Mouse (Mus musculus): Measurements from ENCODE around the gene Zmynd15.
A peak's percentile ranks its signal among the peaks of the same experiment; 100 is the strongest.
"Not testable (repeated sequence)": the region's sequence is repeated elsewhere in the genome, so short reads cannot be mapped to it uniquely, and the experiment has no call there.

The Zmynd15 gene

DNA sequence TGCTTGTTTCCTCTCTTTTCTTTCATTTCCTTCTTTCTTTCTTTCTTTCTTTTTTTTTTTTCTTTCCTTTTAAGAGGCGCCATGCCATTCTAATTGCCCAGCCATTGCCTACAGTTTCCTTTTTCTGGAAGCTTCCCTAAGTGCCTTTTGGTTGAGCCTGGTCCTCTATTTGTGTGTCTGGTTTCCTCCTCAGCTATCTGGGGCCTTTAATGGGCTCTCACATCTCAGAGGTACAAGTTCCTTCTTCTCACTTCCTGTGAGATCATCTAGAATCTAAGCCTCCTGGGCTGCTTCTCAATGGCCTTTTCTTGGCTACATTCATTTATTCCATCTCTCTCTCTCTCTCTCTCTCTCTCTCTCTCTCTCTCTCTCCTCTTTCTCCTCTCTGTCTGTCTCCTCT, 11.9 kb upstream of the Zmynd15 start:
- DNase-seq (ENCODE audit: low spot score in 2 of 2), result no peak

DNA sequence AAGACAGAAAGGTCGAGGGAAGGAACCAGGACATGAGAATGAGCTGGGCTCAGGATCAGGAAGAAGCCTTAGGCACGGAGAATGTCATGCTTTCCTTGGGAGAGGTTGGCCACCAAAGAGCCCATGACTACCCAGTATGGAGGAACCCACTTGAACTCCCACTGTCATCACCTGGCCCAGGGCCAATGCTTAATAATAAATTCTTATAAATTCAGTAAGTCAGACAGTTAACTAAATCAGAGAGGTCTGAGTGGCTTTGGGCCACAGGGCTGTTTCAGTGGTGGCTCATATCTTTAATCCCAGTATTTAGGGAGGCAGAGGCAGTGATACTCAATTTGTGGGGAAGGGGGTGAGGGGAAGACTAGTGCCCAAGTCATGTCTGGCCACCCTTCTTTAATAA, 8.3 kb upstream of the Zmynd15 start:
- DNase-seq (ENCODE audit: low spot score in 2 of 2), result no peak

DNA sequence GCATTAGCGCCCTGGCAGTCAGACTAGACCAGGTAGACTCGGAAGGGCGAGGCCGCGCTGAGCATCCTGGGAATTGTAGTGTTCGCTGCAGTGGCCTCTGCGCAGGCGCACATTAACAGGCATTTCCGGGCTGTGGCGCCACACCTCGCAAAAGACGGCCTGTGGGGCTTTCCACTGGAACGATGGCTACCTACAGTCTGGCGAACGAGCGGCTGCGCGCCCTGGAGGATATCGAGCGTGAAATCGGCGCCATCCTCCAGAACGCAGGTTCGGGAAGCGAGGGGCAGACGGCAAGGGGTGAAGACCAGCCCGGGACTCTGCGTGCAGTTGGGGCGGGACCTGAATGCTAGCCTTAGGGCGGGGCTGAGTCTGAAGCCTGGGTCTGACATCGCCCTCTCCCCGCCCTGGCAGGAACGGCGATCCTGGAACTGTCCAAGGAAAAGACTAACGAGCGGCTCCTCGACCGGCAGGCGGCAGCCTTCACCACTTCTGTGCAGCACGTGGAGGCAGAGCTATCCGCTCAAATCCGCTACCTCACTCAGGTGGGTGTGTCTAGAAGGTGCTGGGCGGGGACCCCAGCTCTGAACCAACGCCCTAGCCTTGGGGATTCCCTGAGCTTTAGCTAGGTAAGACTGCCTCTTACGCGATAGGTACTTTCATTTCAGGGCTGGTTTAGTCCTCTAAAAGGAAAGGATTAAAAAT, 7.3 kb upstream of the Zmynd15 start, which contains the start of gene Med11:
Med11 (plus strand) TSS at position 123 of the 702 bp plus-strand sequence.
- peak; percentile 95 to 96 for DNase-seq (ENCODE audit: low spot score in 2 of 2)

DNA sequence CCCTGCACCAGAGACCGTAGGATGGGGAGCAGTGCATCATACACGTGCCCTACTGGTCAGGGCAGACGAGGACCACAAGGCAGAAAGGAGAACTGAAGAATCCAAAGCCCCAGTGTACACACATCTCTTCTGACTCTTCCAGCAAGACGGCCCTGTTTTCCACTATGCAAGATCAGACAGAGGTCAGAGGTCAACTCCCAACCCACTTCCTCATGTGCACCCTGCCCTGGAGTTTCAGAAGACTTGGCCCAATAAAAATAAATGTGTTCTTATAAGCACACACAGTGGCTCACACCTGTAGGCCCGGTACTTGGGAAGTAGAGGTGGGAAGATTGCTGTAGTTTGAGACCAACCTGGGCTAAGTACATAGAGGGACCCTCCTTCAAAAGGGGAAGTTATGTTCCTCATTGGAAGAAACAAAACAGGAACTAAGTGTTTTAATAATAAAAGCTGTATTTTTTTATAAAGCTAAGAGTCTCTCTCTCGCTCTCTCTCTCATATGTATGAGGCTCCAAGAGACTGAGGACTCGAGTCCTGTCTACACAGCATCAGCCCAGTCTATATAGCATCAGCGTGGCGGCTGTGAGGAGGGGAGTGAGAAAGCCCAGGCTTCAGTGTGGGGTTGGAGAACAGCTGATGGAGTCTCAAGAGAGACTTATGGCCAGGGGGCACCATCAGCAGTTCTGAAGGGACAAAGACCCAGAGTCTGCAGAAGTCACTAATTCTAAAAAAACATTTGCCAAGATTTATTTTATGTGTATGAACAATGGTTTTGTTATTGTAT, 5.8 kb upstream of the Zmynd15 start:
- DNase-seq (ENCODE audit: low spot score in 2 of 2), result no peak

DNA sequence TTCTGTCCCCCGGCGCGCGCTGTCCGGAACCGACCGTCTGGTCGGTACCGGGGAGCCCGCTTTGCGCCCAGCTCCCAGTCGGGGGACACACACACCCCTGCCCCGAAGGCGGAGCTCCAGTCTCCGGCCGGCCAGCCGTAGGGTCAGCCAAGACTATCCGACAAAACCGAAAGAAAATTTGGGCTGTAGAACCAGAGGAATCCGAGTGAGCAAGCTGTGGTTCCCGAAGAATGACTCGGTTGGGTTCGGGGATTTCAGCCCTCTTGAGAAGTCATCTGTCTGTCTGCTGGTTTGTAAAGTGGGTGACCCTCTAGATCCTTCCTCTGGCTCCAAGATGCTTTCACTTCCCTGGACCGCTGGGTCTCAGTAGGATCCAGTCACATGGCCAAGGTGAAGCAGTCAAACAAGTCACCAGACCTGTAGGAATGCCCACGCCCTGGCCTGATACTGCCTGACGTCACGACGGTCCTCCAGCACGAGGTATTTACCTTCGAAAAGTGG, 418 bp downstream of the Zmynd15 start, which contains the start of gene Cxcl16:
Cxcl16 (minus strand) TSS at position 384 of the 501 bp plus-strand sequence.
- DNase-seq (ENCODE audit: low spot score in 2 of 2), result no peak

DNA sequence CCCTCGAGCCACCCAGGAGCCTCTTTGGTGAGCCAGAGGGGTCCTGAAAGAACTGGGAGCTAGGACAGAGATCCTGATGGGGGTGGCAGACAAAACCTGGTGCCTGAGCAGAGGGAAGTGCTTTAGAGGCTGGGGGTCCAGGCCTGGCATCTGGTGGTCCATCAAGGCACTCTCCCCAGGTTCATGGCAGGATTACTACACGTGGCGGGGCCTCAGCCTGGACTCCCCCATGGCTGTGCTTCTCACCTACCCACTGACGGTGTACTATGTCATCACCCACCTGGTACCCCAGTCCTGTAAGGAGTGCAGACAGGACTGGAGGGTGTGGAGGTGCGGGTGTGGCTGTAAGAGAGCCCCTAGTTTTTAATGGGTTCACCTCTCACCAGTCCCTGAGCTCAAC, 4.7 kb downstream of the Zmynd15 start:
- no peak for DNase-seq (ENCODE audit: low spot score in 2 of 2)

DNA sequence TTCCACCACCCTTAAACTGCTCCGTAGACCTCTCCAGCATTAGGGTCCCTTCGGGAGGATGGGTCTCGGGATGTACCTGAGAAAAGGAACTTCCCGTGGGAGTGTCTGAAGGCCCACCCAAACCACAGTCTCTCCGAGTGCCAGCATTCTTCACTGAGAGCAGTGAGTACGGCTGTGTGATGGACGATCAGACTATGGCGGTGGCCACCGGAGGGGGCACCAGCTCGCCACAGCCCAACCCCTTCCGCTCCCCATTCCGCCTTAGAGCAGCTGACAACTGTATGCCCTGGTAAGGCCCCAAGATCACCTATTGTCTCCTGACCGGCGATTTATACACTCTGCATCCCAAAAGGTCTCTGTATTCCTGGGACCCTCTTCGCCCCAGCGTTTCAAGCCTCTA, 6.0 kb downstream of the Zmynd15 start:
- DNase-seq (ENCODE audit: low spot score in 2 of 2), result no peak

DNA sequence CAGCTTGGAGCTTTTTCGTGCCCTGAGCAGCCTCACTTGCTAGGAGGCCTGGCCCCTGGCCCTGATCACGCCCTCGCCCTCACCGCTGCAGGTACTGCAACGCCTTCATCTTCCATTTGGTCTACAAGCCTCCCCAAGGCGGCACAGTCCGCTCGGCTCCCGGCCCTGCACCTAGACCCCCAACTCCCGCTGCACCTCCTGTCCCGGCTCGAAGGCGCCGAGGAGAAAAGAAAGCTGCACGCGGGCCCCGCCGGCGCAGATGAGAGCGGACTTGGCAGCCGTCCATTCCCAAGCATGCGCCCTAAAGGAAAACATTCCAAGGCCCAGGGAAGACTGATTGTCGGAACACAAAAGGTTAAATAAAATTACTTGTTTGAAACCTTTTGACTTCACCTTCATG, 6.6 kb downstream of the Zmynd15 start:
- DNase-seq (ENCODE audit: low spot score in 2 of 2), result no peak

DNA sequence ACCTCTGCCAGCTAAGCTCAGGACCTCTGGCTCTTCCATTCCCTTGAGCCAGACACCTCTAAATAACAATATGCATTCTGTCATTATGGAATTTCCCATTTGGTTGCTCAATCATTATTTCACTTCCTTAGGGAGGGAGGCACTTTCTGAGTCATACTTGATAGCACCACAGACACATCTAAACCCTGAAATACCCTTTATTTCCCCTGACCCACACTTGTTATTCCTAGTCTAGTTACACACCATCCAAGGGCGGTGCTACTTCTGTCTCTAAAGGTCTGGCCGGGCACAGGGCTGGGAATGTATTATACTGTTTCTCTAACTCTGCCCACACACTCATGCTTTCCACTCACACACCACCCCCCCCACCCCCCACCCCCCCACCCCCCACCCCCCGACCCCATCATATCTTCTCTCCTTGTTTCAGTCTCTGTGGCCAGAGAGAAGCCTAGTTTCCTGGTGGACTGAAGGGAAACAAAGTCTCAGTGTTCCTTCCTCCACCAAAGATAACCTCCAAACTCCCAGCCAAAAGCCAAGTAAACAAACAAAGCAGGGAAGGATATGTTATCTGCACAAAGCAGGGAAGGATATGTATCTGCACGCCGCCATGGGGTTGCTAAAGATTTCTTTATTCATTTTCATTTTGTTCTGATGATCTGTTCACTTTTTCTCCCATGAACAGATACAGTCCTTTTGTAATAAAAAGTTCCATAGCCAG, 8.8 kb downstream of the Zmynd15 start:
- DNase-seq (ENCODE audit: low spot score in 2 of 2), result no peak

DNA sequence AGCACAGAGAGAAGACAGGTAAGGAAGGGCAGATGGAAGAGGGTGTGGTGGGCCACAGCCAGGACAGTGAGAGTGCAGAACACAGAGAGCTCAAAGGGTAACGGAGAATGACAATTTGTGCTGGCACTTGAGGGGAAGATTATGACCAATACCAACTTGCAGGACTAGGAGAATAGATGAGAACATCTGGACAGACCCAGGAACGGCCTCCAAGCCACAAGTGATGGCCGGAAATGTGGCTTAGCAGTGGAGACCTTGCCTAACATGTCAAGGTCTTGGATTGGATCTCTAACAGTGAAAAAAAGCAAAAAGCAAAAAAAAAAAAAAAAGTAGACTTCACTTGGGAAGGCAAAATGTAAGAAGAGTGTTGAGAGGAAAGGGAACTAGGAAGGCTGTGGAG, 10.5 kb downstream of the Zmynd15 start:
- no peak for DNase-seq (ENCODE audit: low spot score in 2 of 2)

DNA sequence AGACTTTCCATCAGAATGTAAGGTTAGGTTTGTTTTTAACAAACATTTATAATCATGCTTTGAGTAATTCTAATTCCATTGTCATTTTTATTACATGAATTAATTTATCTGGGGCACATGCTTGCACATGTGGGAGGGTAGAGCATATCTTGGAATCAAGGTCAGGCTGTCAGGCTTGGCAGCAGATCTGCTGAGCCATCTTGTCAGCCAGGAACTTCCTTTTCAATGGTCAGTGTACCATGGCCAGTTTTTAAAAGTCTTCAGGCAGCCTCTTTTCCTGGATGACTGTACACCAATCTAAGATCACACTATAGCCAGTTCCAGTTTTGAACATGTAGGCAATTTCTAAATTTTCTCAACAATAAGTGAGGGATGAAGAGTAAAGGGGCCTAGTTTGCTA, 13.5 kb downstream of the Zmynd15 start:
- DNase-seq (ENCODE audit: low spot score in 2 of 2), result no peak

DNA sequence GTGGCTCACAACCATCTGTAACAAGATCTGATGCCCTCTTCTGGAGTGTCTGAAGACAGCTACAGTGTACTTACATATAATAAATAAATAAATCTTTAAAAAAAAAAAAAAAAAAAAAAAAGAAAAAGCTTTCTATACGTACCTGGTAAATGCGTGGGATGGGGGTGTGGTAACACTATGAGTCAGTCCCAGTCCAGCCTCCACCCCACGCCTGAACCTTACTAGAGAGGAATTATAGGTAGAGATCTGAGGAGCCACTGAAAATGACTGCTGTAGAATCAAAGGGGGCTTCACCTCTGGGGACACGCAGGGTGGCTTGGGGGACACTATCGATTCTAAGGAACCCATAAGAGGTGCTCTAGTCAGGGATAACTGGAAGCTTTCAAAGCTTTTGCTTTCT, 14.1 kb downstream of the Zmynd15 start:
- not testable (repeated sequence) for DNase-seq (ENCODE audit: low spot score in 2 of 2)

DNA sequence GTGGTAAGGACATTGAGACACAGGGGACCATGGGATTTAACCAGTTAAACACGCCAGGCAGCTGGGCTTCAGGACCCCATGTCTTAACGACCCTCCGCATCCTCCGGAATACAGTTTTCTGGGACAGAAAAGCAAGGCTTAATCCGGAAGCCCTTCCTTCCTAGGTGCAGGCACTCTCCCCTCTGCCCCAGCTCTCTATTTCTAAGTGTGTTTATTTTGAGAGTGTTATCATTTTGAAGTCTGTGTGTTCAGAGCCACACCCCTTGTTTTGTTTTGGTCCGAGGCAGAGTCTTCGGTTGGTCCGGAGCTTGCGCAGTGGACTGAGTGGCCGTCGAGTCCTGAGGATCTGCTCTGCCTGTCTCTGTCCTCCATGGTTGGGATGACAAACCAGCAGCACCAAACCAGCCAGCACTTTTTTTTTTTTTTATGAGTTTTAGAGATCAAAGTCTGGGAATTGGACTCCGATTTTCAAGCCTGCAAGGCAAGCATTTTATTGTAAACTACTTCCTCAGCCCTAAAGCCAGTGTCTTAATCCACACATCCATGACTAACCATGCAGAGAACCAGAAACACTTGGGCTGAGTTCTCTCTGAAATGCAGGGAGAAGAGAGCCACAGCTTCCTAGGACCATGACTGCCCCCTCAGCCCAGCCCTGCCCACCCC, 15.8 kb downstream of the Zmynd15 start:
- DNase-seq (ENCODE audit: low spot score in 2 of 2), result no peak

DNA sequence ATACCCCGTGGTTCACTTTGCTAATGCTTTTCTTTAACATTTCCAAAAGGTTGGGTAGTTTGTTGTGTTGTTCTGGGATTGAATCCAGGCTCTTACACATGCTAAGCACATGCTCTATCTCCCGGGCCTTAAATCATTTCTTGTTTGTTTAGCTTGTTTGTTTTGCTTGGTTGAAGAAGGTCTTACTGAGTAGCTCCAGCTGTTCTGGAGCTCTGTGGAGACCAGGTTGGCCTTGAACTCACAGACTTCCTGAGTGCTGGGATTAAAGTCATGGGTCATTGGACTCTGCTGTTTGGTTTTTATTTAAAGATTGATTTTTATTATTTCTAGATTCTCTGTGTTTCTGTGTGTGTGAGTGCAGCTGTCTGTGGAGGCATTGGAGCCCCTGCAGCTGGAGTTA, 26.3 kb downstream of the Zmynd15 start:
- no peak for DNase-seq (ENCODE audit: low spot score in 2 of 2)

DNA sequence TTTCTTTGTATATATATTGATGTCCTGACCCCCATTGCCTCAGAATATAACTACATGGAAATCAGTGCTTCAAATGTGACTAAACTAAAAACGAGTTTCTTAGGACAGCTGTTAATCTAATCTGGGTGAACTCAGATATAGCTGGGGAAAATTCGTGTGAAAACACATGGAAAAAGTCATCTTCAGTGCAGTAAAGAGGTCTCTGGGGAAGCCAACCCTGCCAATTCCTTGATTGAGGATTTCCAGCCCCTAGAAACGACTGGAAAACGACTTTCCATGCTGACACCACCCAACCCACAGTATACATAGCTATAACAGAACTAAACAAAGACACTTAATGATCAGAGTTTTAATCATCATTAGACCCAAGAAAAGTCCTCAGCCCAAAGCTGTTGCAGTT, 28.6 kb downstream of the Zmynd15 start:
- no peak for DNase-seq (ENCODE audit: low spot score in 2 of 2)

DNA sequence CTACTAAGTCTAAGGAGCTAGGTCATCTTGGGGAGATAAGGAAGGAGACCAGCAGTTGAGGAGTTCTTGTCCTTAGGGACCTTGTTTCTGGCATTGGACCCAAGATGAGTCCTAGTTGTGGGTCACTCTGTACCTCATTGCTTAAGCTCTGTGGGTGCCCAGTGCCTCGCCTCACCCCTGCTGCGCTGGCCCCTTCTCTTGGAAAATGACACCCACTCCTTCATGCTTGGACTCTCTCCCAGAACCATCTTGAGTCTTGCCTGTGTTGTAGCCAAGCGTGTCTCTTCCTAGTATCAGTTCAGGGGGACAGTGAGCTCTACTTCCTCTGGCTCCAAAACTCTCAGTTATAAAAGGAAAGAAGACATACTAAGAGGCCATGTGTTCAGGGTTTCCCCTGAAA, 29.9 kb downstream of the Zmynd15 start:
- DNase-seq (ENCODE audit: low spot score in 2 of 2), result peak; percentile 9 to 26

DNA sequence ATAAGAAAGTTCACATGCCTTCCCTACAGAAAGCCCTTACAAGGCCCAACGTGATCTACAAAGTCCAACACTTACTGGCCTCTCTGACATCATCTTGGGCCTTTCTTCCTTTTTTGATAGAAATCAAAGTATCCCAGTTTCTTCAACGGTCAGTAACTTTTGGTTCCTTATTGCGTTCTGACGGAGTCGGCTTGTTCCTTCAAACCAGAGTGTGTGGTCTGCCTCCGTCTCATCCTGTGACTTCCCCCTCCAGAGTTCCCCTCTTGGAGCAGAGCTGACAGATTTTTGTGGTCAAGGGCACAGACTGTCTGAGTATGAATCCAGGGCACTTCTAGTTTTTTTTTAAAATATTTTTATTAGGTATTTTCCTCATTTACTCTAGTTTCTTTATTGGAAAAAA, 30.5 kb downstream of the Zmynd15 start:
- DNase-seq (ENCODE audit: low spot score in 2 of 2), result peak in 1 of 2 experiments; percentile 2

DNA sequence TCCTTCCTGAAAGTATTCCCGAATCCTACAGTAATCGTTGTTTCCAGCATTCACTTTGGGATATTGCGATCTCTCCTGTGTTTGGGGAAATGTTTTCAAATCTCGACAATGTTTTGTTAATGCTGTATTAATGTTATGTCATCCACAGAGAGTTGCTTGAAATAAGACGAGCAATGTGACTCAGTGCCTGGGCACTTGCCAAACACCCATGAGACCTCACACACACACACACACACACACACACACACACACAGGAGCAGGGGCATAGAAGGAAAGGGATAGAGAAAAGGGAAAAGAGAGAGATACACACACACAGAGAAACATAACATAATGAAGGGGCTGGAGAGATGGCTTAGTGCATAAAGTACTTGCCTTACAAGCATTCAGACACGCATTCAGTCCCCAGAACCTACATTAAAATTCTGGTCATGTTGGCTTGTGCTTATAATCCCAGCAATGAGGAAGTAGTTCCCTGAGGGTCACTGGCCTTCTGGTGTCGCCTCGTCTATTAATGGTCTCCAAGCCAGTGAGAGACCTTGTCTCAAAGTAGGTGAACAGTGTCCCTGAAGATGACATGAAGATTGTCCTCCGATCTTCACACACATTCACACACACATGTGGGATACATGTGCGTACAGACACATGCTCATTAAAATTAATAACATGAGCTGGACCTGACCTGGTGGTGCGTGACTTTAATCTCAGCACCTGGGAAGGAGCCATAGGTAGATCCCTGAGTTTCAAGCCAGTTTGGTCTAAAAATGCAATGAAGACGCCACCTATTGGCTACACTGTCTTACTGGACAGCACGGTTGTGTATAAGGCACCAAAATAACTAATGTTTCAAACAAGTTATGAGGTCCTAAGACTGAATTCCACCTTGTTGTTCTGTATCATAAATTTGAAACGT, 40.6 kb downstream of the Zmynd15 start:
- DNase-seq (ENCODE audit: low spot score in 2 of 2), result no peak

DNA sequence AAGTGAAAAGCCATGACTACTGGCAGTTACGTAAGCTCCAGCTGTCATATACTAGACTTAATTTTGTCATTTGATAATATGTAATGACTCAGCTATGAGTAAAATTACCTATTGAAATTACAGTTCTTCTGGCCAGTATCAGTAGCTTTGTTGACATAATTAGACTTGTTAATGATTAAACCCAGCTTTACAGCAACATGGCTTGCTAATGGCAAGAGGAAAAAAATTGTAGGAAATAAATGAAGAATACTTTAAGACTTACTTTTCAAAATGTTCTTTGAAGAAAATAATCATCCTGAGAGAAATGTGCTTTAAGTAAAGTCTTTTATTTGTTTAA, 41.2 kb downstream of the Zmynd15 start:
- DNase-seq (ENCODE audit: low spot score in 2 of 2), result no peak

DNA sequence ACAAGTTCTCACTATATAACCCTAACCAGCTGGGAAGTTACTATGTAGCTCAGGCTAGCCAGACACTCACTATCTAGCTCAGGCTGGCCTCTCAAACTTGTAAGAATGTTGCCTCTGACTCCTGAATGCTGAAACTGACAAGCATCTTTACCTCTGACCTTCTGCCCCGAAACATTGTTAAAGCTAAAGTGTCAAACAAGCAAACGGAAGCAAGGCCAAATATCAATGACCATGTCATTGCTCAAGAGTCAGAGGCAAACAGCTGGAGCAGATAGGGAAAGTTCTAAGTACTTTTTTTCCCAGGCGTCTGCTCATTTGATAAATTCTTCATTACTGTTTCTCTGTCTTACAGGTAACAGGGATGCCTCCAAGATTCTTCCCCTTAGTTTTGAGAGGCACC, 42.8 kb downstream of the Zmynd15 start:
- no peak for DNase-seq (ENCODE audit: low spot score in 2 of 2)

DNA sequence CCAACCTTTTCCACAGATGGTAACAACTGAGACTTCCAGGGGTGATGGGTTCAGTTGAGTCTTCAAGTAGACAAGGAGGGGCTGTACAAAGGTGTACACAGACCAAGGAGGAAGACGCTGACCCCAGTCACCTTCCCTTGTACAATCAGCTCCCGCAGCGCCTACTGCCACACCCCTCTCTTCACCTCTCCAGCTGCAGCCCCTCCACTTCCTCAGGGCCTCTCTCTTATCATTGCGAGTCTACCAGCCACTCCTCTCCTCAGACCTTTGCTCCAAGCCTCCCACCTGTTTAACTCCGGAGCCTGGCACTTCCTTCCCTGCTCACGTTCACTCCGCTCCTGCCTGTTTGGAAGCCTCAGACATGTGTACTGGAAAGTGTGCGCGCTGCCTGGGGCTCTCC, 45.7 kb downstream of the Zmynd15 start, which contains the start of gene Tm4sf5:
Tm4sf5 (plus strand) TSS at position 275 of the 400 bp plus-strand sequence.
- DNase-seq (ENCODE audit: low spot score in 2 of 2), result no peak
